Mouse (Mus musculus): Measurements from ENCODE around the gene Ispd.

Ispd gene

DNA sequence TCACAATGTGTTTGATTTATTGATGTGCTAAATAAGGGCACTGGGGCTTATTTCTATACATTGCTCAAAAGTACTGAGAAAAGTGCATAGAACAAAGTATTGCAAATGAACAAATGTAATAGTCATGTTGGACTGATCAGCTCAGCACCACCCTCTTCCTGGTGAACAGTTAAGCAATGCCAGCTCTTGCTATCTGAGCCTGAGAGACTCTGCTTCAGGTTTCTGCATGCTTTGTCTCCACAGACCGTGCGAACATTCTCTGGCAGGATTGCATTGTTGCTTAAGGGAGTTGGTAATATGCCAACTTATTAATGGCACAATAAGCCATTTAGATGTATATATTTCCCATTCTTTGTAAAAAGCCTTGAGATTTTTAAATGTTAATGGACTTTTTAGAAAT lies 182.9 kb downstream of the Ispd start:
- DNase-seq (ENCODE audit: low spot score), result no peak

DNA sequence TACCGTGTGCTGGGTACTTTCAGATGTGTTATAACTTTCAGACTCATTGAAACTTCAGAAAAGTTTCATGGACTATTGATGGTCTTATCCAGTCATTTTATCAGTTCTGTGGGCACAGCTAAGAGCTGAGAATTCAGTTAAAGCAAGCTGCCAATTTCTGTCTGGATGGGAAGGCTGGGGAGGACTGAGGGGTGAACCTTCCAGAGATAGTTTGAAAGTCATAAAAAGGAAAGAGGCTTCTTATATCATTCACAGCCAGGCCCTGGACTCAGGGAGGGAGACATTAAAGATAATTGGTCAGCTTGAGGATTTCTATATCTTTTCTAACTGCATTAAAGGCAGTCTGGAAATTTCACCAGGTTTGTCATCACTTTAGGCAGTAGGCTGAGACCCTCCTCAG lies 185.7 kb downstream of the Ispd start:
- DNase-seq (ENCODE audit: low spot score), result no peak

- no peak for DNase-seq (ENCODE audit: low spot score)
Measured at GRCm38 (mm10) chr12:36570414-36571095, 189.3 kb downstream of the Ispd start.

DNA sequence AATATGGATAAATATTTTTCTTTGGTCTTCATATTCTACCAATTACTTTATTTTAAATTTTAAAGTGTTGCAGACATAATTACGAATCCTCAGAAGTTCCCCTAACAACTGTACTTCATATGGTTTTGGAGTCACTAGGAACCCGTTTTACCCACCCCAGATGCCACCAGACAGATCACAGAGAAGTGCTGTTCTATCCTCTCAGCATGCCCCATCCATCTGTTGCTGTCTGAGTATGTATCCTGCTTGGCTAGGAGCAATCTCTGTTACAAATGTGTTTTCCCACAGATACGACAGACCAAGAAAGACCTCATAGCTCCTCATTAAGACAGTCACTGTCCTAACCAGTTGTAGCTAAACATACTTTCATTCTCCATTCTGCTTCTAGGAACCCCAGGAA lies 203.6 kb downstream of the Ispd start:
- DNase-seq (ENCODE audit: low spot score), result no peak

- no peak for DNase-seq (ENCODE audit: low spot score)
Measured at GRCm38 (mm10) chr12:36597539-36598250, 216.4 kb downstream of the Ispd start.

- no peak for DNase-seq (ENCODE audit: low spot score)
Measured at GRCm38 (mm10) chr12:36621960-36622736, 240.9 kb downstream of the Ispd start.

- DNase-seq (ENCODE audit: low spot score), result no peak
Measured at GRCm38 (mm10) chr12:36627204-36627603, 246.0 kb downstream of the Ispd start.

DNA sequence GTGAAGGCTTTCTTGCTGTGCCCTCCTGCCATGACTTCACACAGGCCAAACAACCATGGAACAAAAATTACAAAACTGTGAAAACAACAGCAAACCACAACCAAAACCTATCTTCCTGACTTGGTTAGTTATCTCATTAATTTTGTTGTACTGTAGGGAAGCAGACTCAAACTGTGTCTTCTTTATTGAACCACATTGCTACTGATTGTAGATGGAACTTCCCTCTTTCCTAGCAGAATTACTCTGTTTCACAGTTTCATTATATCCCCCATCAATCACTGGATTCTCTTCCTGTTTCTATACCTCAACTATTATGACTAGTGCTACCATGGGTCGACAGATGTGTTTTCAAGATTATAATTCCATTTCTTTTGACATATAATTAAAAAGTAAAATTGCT lies 251.2 kb downstream of the Ispd start:
- DNase-seq (ENCODE audit: low spot score), result no peak

DNA sequence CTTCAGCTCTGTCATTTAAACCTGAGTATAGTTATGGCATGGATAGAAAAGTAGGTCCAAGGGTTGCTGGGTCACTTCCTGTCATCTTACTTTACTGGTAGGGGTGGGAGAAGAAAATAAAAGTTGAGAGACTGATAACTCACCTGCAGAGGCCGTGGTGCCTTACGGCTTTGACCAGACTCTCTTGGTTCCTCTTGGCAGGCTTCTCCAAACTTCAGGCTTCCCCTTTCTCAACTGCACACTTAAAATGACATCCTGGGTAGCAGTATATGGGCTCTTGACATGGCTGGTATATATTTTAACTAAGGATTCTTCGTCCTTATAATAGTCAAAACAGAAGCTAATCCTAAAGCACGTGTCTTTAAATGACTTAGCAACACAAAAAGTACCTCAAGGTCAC lies 266.3 kb downstream of the Ispd start:
- DNase-seq (ENCODE audit: low spot score), result no peak

DNA sequence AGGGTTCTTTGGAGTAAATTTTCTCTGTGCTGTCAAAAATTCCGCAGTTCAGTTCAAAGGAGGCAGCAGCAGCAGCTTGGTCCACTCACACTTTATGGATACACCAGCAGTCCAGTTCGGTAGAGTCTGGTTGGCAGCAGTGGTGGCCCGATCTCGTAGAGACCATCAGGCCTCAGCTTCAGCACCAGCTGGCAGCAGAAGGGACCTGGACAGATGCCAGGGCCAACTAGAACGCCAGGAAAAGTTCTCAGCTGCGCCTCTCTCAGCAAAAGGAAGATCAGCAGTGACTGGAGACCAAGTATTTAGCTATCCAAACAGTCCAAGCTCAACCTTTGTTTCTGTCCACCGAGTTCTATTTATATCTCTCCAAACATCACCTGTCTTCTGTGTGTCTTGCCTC lies 281.2 kb downstream of the Ispd start:
- peak; percentile 21 for DNase-seq (ENCODE audit: low spot score)

DNA sequence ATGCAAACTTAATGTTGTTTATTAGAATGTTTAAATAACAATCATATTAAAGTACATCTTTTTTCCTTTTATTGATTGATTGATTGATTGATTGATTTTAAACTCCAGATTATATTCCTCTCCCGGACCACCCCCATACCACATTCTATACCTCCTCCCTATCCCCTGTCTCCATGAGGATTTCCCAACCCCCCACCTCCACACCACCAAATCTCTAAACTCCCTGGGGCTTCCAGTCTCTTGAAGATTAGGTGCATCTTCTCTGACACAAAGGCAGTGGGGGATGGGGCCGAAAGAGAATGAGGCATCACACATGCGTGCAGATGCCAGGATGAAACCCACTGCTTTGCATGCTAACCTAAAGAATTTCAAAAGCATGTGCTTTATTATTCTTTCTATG lies 283.5 kb downstream of the Ispd start:
- DNase-seq (ENCODE audit: low spot score), result no peak

DNA sequence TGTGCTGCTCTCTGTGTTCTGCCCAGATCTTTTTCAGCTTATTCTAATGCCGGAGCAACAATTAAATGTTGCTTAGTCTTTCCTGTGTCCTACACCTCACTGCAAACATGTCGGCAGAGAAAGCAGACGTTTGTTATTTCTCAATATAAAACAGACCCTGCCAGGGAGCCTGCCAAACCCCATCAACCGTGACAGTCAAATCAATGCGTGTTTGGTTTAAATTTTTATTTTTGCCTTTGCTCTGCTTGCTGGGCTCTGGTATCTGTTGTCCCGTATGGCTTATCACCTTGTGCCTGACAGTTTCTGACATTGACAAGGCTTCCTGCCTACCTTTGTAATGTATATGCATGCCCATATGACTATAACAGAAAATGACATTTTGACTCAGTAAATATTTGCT lies 285.5 kb downstream of the Ispd start:
- no peak for DNase-seq (ENCODE audit: low spot score)

DNA sequence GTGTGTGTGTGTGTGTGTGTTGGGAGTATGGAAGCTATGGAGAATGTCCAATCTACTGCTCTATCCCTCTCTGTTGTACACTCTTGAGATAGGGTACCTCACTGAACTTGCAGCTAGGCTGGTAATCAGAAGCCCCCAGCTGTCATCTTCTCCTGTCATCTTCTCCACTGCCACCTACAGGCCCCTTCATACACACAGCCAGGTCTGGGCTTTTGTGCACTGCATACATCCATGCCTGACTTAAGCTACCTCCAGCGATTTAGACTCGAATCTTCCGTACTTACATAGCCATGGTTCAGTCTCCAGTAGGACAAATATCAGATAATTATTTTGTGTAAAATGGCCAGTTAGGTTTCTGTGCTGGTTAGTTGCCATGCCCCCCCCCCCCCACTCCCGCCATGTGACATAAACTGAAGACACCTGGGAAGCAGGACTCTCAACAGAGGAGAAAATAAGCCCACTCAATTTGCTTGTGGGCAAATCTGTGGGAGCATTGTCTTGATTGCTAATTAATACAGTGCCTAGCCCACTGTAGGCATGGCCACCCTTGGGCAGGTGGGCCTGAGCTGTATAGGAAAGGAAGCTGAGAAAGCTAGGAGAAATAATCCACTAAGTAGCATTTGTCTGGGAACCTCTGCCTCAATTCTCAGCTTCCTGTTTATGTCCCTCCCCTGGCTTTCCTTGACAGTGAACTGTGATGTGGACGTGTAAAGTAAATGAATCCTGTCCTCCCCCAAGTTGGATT lies 289.1 kb downstream of the Ispd start:
- no peak for DNase-seq (ENCODE audit: low spot score)

- peak; percentile 10 for DNase-seq (ENCODE audit: low spot score)
Measured at GRCm38 (mm10) chr12:36670915-36671579, 289.8 kb downstream of the Ispd start.

- DNase-seq (ENCODE audit: low spot score), result no peak
Measured at GRCm38 (mm10) chr12:36674481-36674880, 293.2 kb downstream of the Ispd start.

- no peak for DNase-seq (ENCODE audit: low spot score)
Measured at GRCm38 (mm10) chr12:36678220-36678619, 297.0 kb downstream of the Ispd start.

DNA sequence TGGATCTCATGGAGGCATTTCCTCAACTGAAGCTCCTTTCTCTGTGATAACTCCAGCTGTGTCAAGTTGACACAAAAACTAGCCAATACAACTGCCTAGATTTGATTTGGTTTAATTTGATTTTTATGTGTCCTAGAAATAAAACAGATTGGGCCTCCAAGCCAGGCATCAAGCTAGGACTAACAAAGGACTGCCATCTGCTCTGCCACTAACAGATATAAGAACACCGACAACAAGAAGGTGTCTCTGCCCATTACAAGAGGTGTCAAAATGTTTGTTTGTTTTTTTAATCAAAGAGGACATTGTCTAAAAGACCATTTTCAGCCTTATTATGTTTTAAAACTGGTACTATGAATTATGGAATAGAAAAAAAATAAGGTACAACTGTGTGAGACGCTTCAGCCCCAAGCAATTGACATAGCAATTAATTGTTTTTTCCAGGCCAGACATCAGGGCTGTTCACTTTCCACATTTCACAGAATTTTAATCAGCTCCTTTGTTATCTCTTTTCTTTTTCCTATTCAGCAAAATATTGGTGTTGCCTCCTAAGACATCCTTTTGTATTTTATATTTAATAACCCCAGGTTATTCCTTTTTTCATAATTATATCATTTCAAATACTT lies 299.7 kb downstream of the Ispd start:
- DNase-seq (ENCODE audit: low spot score), result no peak

GRCm38 (mm10) chr12:36681779-36682178 lies 300.5 kb downstream of the Ispd start:
- no peak for DNase-seq (ENCODE audit: low spot score)

GRCm38 (mm10) chr12:36694072-36694471 lies 312.8 kb downstream of the Ispd start:
- no peak for DNase-seq (ENCODE audit: low spot score)

GRCm38 (mm10) chr12:36704380-36704779 lies 323.1 kb downstream of the Ispd start:
- DNase-seq (ENCODE audit: low spot score), result no peak

GRCm38 (mm10) chr12:36708810-36709209 lies 327.6 kb downstream of the Ispd start:
- DNase-seq (ENCODE audit: low spot score), result no peak
